Mouse (Mus musculus): ENCODE results near the gene Med28. TPM values are rescaled to one million over a fixed set of nuclear protein-coding genes. Genes with fewer than 3 reads are reported as not detected.
A peak's percentile ranks its signal among the peaks of the same experiment; 100 is the strongest.

The Med28 gene
- polyA plus RNA-seq (2015; fragmentation: Nextera tagmentation; extraction: Ambion mirVana) = 232 and 240 TPM in 2 replicates

DNA sequence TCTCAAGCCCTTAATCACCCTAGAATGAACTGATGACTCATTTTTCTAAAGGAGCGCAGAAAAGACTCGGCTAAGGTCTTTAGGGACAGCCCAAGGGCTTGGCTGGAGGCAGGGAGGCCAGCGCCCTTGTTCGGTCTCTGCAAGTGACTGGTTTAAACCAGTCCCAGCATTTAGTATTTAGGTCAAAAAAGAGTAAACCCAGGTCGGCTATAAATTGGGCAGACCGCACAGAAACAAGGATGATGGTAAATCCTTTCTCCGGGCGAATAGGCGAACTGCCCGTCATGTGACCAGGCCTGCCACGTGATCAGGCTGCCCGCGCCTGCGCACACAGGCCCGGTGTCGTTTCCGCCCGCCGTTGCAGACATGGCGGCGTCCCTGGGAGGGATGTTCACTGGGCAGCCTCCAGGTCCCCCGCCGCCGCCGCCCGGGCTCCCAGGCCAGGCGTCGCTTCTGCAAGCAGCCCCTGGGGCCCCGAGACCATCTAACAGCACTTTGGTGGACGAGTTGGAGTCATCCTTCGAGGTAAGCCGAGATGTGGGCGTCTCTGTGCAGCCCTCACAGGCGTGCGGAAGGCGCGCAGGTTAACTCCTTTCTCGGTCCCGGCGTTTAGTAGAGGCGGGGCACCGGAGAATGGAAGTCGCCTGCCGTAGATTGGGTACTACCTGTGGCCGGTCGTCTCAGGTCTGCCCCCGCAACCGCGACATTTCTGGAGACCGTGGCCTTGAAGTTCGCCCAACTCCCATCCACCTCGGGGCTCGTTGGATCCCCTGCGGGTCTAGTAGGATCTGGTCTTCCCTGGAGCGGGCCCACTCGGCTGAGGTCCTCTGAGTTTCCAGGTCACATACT, at the start of gene Med28:
Med28 (plus strand) TSS at position 270 of the 849 bp plus-strand sequence.
- Histone ChIP-seq H3K36me3 (ENCODE audit: control insufficient read depth, insufficient read depth, low read length) (peaks cover 5% of the 10 kb centered on the region), H3K9me3 (ENCODE audit: control insufficient read depth, low read length) (no peaks in the 10 kb centered on the region), H3K4me3 (ENCODE audit: low read length) (peak within 1 kb of the TSS; percentile 96), H3K9ac (ENCODE audit: low read length) (peak within 1 kb of the TSS; percentile 96), H3K27me3 (ENCODE audit: control insufficient read depth, insufficient read depth, low read depth, low read length) (no peaks in the 10 kb centered on the region), H3K4me1 (replicated peaks; ENCODE audit: control insufficient read depth, insufficient read depth, low read length) (peaks cover 13% of the 10 kb centered on the region), H3K27ac (ENCODE audit: low read length) (peak within 1 kb of the TSS; percentile 37; the same call in 1 of the 2 replicates), H3K4me2 (ENCODE audit: low read depth, low read length) (peak within 1 kb of the TSS; percentile 79)
- ATAC-seq (ENCODE audit: low read depth) = peak; percentile 97
- 2% methylated on average over 56 of the region's 56 CpGs for WGBS

DNA sequence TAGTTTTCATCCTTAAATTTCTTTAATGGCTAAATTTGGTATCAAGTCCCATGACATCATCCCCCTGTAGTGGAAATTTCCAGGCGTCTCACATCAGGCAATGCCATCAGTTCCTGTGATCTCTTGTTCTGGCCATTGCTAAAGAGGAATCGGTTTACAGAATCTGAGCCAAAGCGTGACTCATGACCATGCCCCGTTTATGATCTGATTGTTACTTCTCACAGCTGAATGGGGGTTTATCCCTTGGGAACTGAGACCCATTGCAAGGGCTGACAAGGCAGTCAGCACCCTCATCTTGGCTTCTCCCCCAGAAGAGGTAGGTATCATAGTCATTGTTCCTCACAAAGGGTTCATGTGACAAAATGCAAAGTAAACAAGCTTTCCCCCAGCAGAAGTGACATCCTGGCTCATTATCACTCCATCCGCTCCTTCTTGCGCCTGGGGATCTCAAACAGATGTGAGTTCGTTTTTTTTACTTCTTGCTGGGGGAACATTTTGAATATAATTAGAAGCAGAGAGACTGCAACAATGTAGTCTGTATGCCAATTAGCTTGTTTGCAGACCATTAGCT, 47.1 kb upstream of the Med28 start:
- WGBS = 17% methylated on average over 7 of the region's 7 CpGs
- ATAC-seq (ENCODE audit: low read depth) = peak; percentile 58
- no peaks in the 10 kb centered on the region for H3K9me3 ChIP-seq (ENCODE audit: control insufficient read depth, low read length)
- H3K27me3 ChIP-seq (ENCODE audit: control insufficient read depth, insufficient read depth, low read depth, low read length) = no peaks in the 10 kb centered on the region
- H3K4me3 ChIP-seq (ENCODE audit: low read length) = no peak overlapping the region
- peak overlapping the region; percentile 18 for H3K27ac ChIP-seq (ENCODE audit: low read length)
- no peak overlapping the region for H3K9ac ChIP-seq (ENCODE audit: low read length)
- H3K4me2 ChIP-seq (ENCODE audit: low read depth, low read length) = no peak overlapping the region
- H3K36me3 ChIP-seq (ENCODE audit: control insufficient read depth, insufficient read depth, low read length) = no peaks in the 10 kb centered on the region
- H3K4me1 ChIP-seq (replicated peaks; ENCODE audit: control insufficient read depth, insufficient read depth, low read length) = peaks cover 18% of the 10 kb centered on the region

- WGBS = 76% methylated on average over 1 of the region's 1 CpGs
- H3K36me3 ChIP-seq (ENCODE audit: control insufficient read depth, insufficient read depth, low read length) = no peaks in the 10 kb centered on the region
- no peak for ATAC-seq (ENCODE audit: low read depth)
- H3K4me2 ChIP-seq (ENCODE audit: low read depth, low read length) = no peak overlapping the region
- H3K27me3 ChIP-seq (ENCODE audit: control insufficient read depth, insufficient read depth, low read depth, low read length) = no peaks in the 10 kb centered on the region
- no peaks in the 10 kb centered on the region for H3K9me3 ChIP-seq (ENCODE audit: control insufficient read depth, low read length)
- peaks cover 18% of the 10 kb centered on the region for H3K4me1 ChIP-seq (replicated peaks; ENCODE audit: control insufficient read depth, insufficient read depth, low read length)
- H3K27ac ChIP-seq (ENCODE audit: low read length) = peak overlapping the region; percentile 18
- H3K4me3 ChIP-seq (ENCODE audit: low read length) = no peak overlapping the region
- no peak overlapping the region for H3K9ac ChIP-seq (ENCODE audit: low read length)
Measured at GRCm38 (mm10) chr5:45473521-45473920, 46.5 kb upstream of the Med28 start.

DNA sequence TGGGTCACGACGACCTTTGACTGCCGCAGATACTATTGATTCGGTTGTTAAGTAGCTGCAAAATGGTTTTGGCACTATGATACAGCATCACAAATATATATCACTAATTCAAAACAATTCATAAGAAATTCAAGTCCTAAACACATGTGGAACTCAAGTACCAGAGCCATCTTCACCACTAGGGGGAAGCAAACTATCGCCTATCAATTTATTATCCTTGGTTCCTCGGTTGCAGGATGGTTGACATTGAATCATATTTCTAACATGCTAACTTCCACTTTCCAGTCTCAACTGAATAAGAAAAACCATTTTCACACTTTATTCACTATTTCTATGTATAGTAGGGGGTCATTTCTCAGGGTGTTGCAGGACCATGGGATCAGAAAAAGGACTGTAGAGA, 45.8 kb upstream of the Med28 start:
- no peaks in the 10 kb centered on the region for H3K27me3 ChIP-seq (ENCODE audit: control insufficient read depth, insufficient read depth, low read depth, low read length)
- H3K4me2 ChIP-seq (ENCODE audit: low read depth, low read length) = no peak overlapping the region
- WGBS = 22% methylated on average over 6 of the region's 6 CpGs
- ATAC-seq (ENCODE audit: low read depth) = no peak
- no peaks in the 10 kb centered on the region for H3K9me3 ChIP-seq (ENCODE audit: control insufficient read depth, low read length)
- H3K4me1 ChIP-seq (replicated peaks; ENCODE audit: control insufficient read depth, insufficient read depth, low read length) = peaks cover 18% of the 10 kb centered on the region
- H3K4me3 ChIP-seq (ENCODE audit: low read length) = no peak overlapping the region
- no peak overlapping the region for H3K9ac ChIP-seq (ENCODE audit: low read length)
- H3K36me3 ChIP-seq (ENCODE audit: control insufficient read depth, insufficient read depth, low read length) = no peaks in the 10 kb centered on the region
- H3K27ac ChIP-seq (ENCODE audit: low read length) = no peak overlapping the region

DNA sequence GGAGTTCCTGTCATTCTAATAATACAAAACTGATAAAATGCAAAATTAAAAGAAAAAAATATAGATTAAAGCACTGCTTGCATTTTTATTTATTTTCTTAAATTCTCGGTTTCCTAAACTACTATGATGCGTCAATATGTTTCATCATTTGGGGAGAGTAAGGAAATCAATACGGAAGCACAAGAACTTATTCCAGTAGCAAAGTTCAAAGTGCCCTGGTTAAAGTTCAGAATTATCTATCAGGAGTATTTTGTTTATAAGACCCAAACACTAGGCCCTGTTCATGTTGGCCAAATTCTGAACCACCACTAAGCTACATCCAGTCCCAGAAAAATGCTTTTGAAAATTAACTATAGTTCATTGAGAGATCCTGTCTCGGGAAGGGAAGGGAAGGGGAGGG, 45.3 kb upstream of the Med28 start:
- no peak overlapping the region for H3K9ac ChIP-seq (ENCODE audit: low read length)
- H3K27ac ChIP-seq (ENCODE audit: low read length) = no peak overlapping the region
- no peaks in the 10 kb centered on the region for H3K27me3 ChIP-seq (ENCODE audit: control insufficient read depth, insufficient read depth, low read depth, low read length)
- ATAC-seq (ENCODE audit: low read depth) = no peak
- peaks cover 18% of the 10 kb centered on the region for H3K4me1 ChIP-seq (replicated peaks; ENCODE audit: control insufficient read depth, insufficient read depth, low read length)
- no peaks in the 10 kb centered on the region for H3K9me3 ChIP-seq (ENCODE audit: control insufficient read depth, low read length)
- H3K36me3 ChIP-seq (ENCODE audit: control insufficient read depth, insufficient read depth, low read length) = no peaks in the 10 kb centered on the region
- 61% methylated on average over 3 of the region's 4 CpGs for WGBS
- no peak overlapping the region for H3K4me3 ChIP-seq (ENCODE audit: low read length)
- H3K4me2 ChIP-seq (ENCODE audit: low read depth, low read length) = no peak overlapping the region

DNA sequence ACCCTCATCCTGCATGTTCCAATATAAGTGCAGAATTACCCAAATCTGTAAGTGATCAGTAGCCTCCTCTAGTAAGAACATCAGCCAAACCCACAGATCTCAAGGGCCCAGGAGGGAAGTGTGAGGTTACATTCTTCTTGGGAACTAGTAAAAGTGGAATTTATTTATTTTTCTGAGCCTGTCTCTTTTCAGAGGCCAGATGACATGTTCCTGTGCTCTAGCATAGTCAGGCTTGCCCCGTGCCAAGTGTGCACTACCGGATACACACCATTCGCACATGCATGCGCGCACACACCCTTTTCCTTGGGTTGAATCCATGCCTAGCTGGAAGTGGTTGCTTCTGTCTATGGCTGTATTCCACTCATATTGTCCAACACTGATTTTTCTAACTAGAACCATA, 44.3 kb upstream of the Med28 start:
- Histone ChIP-seq H3K27me3 (ENCODE audit: control insufficient read depth, insufficient read depth, low read depth, low read length) (no peaks in the 10 kb centered on the region), H3K9me3 (ENCODE audit: control insufficient read depth, low read length) (no peaks in the 10 kb centered on the region), H3K4me3 (ENCODE audit: low read length) (no peak overlapping the region), H3K9ac (ENCODE audit: low read length) (no peak overlapping the region), H3K4me2 (ENCODE audit: low read depth, low read length) (no peak overlapping the region), H3K36me3 (ENCODE audit: control insufficient read depth, insufficient read depth, low read length) (no peaks in the 10 kb centered on the region), H3K27ac (ENCODE audit: low read length) (peak overlapping the region; percentile 54), H3K4me1 (replicated peaks; ENCODE audit: control insufficient read depth, insufficient read depth, low read length) (peaks cover 18% of the 10 kb centered on the region)
- ATAC-seq (ENCODE audit: low read depth) = peak; percentile 56
- 33% methylated on average over 5 of the region's 5 CpGs for WGBS

DNA sequence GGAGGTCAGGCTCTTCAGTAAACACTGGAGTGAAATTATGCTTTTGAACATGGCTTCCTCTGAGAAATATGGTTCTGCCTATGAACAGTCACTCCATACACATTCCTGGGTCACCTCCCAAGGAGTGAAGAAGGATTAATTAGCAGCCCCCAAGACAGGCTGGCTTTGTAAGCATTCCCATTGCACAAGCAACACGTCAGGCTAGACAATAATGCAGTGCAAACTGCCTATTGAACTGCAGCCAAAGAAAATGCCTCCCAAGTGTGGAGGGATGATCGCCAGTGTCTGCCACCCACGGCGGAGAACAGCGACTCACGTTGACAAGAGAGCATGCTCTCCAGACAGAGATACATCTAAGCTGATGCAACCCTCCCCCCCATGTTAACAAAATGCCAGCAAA, 43.7 kb upstream of the Med28 start:
- WGBS = 43% methylated on average over 6 of the region's 6 CpGs
- H3K4me2 ChIP-seq (ENCODE audit: low read depth, low read length) = peak overlapping the region; percentile 4; the same call in 1 of the 2 replicates
- H3K36me3 ChIP-seq (ENCODE audit: control insufficient read depth, insufficient read depth, low read length) = no peaks in the 10 kb centered on the region
- H3K9ac ChIP-seq (ENCODE audit: low read length) = no peak overlapping the region
- H3K9me3 ChIP-seq (ENCODE audit: control insufficient read depth, low read length) = no peaks in the 10 kb centered on the region
- H3K27ac ChIP-seq (ENCODE audit: low read length) = peak overlapping the region; percentile 54
- ATAC-seq (ENCODE audit: low read depth) = peak; percentile 92
- H3K27me3 ChIP-seq (ENCODE audit: control insufficient read depth, insufficient read depth, low read depth, low read length) = no peaks in the 10 kb centered on the region
- H3K4me1 ChIP-seq (replicated peaks; ENCODE audit: control insufficient read depth, insufficient read depth, low read length) = peaks cover 18% of the 10 kb centered on the region
- no peak overlapping the region for H3K4me3 ChIP-seq (ENCODE audit: low read length)

- Histone ChIP-seq H3K4me2 (ENCODE audit: low read depth, low read length) (no peak overlapping the region), H3K36me3 (ENCODE audit: control insufficient read depth, insufficient read depth, low read length) (no peaks in the 10 kb centered on the region), H3K4me3 (ENCODE audit: low read length) (no peak overlapping the region), H3K9ac (ENCODE audit: low read length) (no peak overlapping the region), H3K9me3 (ENCODE audit: control insufficient read depth, low read length) (no peaks in the 10 kb centered on the region), H3K27me3 (ENCODE audit: control insufficient read depth, insufficient read depth, low read depth, low read length) (no peaks in the 10 kb centered on the region), H3K4me1 (replicated peaks; ENCODE audit: control insufficient read depth, insufficient read depth, low read length) (peaks cover 18% of the 10 kb centered on the region), H3K27ac (ENCODE audit: low read length) (no peak overlapping the region)
- 72% methylated on average over 7 of the region's 7 CpGs for WGBS
- no peak for ATAC-seq (ENCODE audit: low read depth)
Measured at GRCm38 (mm10) chr5:45477601-45478000, 42.4 kb upstream of the Med28 start.

DNA sequence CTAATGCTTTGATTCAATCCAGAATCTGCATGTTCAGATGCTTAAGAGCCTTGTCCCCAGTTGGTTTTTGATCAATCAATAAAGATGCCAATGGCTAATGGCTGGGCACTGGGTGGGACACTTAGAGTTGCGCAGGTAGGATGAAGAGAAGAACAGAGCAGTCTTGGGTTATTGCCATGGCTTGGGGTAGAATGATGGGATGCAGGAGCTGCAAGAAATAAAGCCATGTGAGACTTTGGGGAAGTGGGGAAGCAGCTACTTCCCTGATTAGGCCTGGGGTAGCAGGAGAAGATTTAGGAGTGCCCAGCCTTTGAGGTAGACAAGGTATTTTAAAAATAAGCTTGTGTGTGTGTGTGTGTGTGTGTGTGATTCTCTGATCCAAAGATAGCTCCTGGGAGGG, 40.0 kb upstream of the Med28 start:
- H3K4me1 ChIP-seq (replicated peaks; ENCODE audit: control insufficient read depth, insufficient read depth, low read length) = peaks cover 9% of the 10 kb centered on the region
- no peaks in the 10 kb centered on the region for H3K27me3 ChIP-seq (ENCODE audit: control insufficient read depth, insufficient read depth, low read depth, low read length)
- H3K4me2 ChIP-seq (ENCODE audit: low read depth, low read length) = no peak overlapping the region
- WGBS = 88% methylated on average over 1 of the region's 1 CpGs
- no peak for ATAC-seq (ENCODE audit: low read depth)
- no peaks in the 10 kb centered on the region for H3K36me3 ChIP-seq (ENCODE audit: control insufficient read depth, insufficient read depth, low read length)
- no peak overlapping the region for H3K9ac ChIP-seq (ENCODE audit: low read length)
- H3K9me3 ChIP-seq (ENCODE audit: control insufficient read depth, low read length) = no peaks in the 10 kb centered on the region
- H3K4me3 ChIP-seq (ENCODE audit: low read length) = no peak overlapping the region
- no peak overlapping the region for H3K27ac ChIP-seq (ENCODE audit: low read length)

Measured in lung, embryonic 16.5 days (tissue).